Mouse (Mus musculus) kidney, adult 2 months (tissue): ENCODE measurements at regions not wholly inside any gene's neighbourhood (a gene's known extent, or its start where the extent isn't known, plus 50 kb on each side); places are given as distances from the start of the nearest gene placed in this dataset.

ENCODE experiments used
- DNase-seq: peaks from one replicate; pipeline ENCODE4 v3.0.0; 2021
- H3K27ac ChIP-seq: fragments of 200-500 bp; 2 replicates; pipeline ENCODE4 v1.5.1; 2012; ENCODE audit warnings: low read depth, low read length, control low read depth, inconsistent platforms; ENCODE audit not compliant: insufficient read depth
- H3K27me3 ChIP-seq: fragments of 200-500 bp; replicated peaks from 2 replicates; pipeline ENCODE4 v1.6.1; 2012; ENCODE audit warnings: mild to moderate bottlenecking, moderate library complexity, low read length, inconsistent platforms; ENCODE audit not compliant: control insufficient read depth, insufficient read depth
- H3K36me3 ChIP-seq: fragments of 200-500 bp; 2 replicates; pipeline ENCODE4 v1.6.1; 2012; ENCODE audit warnings: mild to moderate bottlenecking, moderate library complexity, low read length, inconsistent platforms; ENCODE audit not compliant: control insufficient read depth, insufficient read depth
- H3K4me1 ChIP-seq: fragments of 200-500 bp; 2 replicates; pipeline ENCODE4 v1.6.1; 2011; ENCODE audit warnings: low read length; ENCODE audit not compliant: control insufficient read depth, insufficient read depth
- H3K4me3 ChIP-seq: fragments of 200-500 bp; 2 replicates; pipeline ENCODE4 v1.5.1; 2011; ENCODE audit warnings: mild to moderate bottlenecking, low read depth, low read length, control low read depth; ENCODE audit not compliant: insufficient read depth
- CTCF ChIP-seq: fragments of 200-500 bp; conservative IDR thresholded peaks from 2 replicates; pipeline ENCODE4 v1.5.1; 2011; ENCODE audit warnings: low read depth, mild to moderate bottlenecking, control low read depth, low read length, moderate library complexity, mixed read lengths; ENCODE audit not compliant: insufficient read depth, insufficient read length
- POLR2A ChIP-seq: fragments of 200-500 bp; IDR thresholded peaks from one replicate; pipeline ENCODE4 v1.6.1; 2011; ENCODE audit warnings: low read depth, low read length, control low read depth
- WGBS: fragments of 180-500 bp; shearing (Covaris S2); methylation state at CpG from one replicate; pipeline ENCODE4 v1.1.7; 2018; 5-methylcytosine and 5-hydroxymethylcytosine counted together

DNA sequence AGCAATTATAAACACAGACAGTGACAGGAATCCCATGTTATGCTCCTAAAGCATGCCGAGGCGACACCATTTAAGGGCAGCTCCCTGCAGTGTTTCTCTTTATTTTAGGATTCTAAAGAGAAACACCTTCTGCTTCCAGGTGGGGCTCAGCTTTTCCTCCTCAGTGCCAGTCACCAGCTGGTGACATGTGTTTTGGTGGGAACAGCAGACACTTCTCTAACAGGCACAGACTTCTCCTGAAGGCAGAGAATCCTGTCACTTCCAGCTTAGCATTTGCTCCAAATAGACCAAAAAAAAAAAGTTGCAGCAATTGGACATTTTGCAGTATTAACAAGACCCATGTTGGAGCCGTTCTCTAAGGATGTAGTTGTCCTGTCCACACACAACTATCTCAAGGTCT lies 115.6 kb upstream of the Cdh6 start:
- Histone ChIP-seq H3K4me3 (no peak overlapping the region), H3K27ac (no peak overlapping the region), H3K27me3 (no peaks in the 10 kb centered on the region), H3K36me3 (no peaks in the 10 kb centered on the region), H3K4me1 (no peaks in the 10 kb centered on the region)
- DNase-seq = no peak
- 85% methylated on average over 3 of the region's 3 CpGs for WGBS
- no peak for TF ChIP-seq CTCF
- no peak for TF ChIP-seq POLR2A

DNA sequence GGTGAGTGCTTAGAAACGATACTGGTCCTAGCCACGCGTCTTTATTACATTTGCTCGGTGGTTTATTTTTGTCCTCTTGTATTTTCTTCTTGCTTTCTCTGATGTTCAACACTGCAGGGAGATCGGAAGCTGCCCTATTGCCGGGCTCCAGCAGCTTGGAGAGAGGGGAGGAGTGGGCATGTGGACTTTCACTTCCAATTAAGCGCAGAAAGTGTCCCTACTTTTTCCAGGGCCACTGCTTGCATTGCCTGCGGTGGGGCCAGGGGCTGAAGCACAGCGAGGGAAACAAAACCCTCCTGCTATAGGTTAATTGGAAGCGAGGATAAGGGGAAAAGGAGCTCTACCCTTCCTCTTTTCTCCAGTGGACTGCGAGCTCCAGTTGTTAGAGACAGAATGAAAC lies 114.4 kb upstream of the Cdh6 start:
- H3K4me3 ChIP-seq = no peak overlapping the region
- no peaks in the 10 kb centered on the region for H3K4me1 ChIP-seq
- TF ChIP-seq CTCF (no peak), POLR2A (no peak)
- no peaks in the 10 kb centered on the region for H3K36me3 ChIP-seq
- no peak for DNase-seq
- H3K27me3 ChIP-seq = no peaks in the 10 kb centered on the region
- no peak overlapping the region for H3K27ac ChIP-seq
- 64% methylated on average over 11 of the region's 11 CpGs for WGBS

DNA sequence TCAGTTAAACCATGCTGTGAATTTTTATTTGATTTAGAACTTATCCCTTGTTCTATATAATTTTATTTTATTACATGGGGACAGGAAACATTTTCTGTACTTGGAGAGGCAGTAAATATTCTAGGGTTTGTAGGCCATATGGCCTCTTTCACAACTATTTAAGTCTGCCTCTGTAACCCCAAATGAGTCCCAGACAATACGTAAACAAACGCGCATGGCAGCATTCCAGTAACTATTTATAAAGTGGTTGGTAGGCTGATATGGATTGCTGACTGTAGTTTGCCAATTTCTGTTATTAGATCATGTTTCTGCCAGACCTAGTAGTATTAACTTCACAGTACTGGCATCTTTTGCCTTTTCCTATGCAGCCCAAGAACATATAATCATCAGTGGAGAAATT lies 111.9 kb upstream of the Cdh6 start:
- H3K4me1 ChIP-seq = no peaks in the 10 kb centered on the region
- H3K4me3 ChIP-seq = no peak overlapping the region
- no peaks in the 10 kb centered on the region; the same call in 1 of the 2 replicates for H3K27me3 ChIP-seq
- H3K36me3 ChIP-seq = no peaks in the 10 kb centered on the region
- no peak for TF ChIP-seq POLR2A
- TF ChIP-seq CTCF = no peak
- 63% methylated on average over 3 of the region's 3 CpGs for WGBS
- DNase-seq = no peak
- no peak overlapping the region for H3K27ac ChIP-seq

DNA sequence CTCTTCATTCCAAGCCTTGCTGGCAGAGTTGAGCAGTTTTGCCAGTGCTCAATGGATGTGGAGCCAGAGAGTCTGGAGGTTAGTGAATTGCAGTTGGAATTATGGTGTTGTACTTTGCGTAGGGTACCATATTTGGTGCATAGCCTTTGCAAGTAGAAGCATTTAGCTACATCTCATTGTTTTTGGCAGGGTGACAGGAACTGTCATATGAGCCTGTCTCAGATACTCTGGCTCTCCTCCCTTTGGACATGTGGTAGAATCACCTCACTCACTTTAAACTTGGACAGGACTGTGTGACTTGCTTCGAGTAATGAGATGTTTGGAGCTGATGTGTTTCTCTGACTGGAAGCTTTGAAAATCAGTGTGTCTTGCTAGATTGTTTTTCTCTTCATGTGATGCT lies 110.7 kb upstream of the Cdh6 start:
- Histone ChIP-seq H3K36me3 (no peaks in the 10 kb centered on the region), H3K4me1 (no peaks in the 10 kb centered on the region), H3K4me3 (no peak overlapping the region), H3K27me3 (no peaks in the 10 kb centered on the region; the same call in 1 of the 2 replicates), H3K27ac (no peak overlapping the region)
- DNase-seq = no peak
- TF ChIP-seq POLR2A = no peak
- TF ChIP-seq CTCF = no peak
- WGBS = 77% methylated on average over 2 of the region's 2 CpGs

DNA sequence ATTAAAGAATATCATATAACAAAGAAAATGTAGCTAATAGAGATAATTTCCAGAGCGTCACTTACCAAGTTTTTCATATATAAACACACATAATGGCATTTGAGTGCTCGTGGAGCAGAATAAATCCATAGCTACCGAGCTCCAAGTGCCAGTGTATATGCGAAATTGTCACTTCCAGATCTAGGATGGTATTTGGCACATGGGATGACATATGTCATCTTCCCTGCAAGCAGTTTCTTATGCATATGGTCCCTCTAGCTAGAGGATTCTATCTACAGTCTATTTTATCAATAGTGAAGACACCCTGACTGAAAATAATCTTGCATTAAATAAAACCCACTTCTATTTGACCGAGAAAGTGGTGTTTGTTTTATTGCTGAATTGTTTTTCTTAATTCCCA lies 109.6 kb upstream of the Cdh6 start:
- WGBS = 92% methylated on average over 5 of the region's 5 CpGs
- Histone ChIP-seq H3K27ac (no peak overlapping the region), H3K4me1 (no peaks in the 10 kb centered on the region), H3K27me3 (no peaks in the 10 kb centered on the region; the same call in 1 of the 2 replicates), H3K4me3 (no peak overlapping the region), H3K36me3 (no peaks in the 10 kb centered on the region)
- DNase-seq = no peak
- TF ChIP-seq POLR2A = no peak
- TF ChIP-seq CTCF = no peak

DNA sequence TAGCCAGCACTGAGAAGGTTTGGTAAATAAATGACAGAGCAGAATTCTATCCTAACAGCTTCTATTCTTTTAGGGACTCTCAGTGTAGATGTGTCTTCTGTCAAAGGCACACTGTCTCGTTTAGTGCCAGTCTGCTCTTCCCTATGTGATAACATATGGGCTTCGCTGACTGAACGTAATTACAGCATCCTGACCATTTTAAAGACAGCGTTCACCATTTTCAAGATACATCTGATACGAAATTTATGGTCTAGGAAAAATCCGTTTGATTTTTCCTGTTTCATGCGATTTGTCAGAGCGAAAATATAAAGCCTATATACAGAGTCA lies 103.4 kb upstream of the Cdh6 start:
- H3K27ac ChIP-seq = no peak overlapping the region
- no peak overlapping the region for H3K4me3 ChIP-seq
- H3K36me3 ChIP-seq = no peaks in the 10 kb centered on the region
- H3K27me3 ChIP-seq = no peaks in the 10 kb centered on the region; the same call in 1 of the 2 replicates
- H3K4me1 ChIP-seq = no peaks in the 10 kb centered on the region
- 87% methylated on average over 8 of the region's 8 CpGs for WGBS
- TF ChIP-seq CTCF (no peak), POLR2A (no peak)
- no peak for DNase-seq

DNA sequence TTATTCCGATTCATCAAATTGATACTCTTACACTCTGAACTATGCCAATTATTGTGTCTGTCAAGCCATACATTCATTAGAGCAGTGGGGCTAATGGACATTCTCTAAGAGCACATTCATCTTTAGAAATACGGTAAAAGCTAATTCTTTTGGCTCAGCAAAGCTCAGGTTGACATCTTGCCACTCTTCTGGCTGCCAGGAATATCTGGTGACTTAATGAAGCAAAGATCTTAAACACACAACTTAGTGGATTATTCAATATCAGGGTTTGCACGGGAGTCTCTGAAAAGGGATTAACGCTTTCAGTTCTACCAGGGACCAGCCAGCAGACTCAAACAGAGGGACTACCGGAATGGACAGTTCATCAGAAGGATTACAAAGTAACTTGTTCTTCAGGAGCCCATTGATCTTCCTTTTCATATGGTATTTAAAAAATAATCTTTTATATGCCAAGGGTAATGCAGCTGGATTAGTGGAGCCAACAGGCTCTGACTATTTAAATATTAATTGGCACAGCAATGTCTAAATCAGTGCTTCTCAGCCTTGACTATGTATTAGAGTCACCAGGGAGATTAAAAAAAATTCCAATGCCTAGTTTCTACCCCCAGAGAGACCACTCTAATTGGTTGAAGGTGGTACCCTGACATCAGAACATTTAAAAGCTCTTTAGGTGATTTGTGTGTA lies 102.9 kb upstream of the Cdh6 start:
- Histone ChIP-seq H3K36me3 (no peaks in the 10 kb centered on the region), H3K4me3 (no peak overlapping the region), H3K27me3 (no peaks in the 10 kb centered on the region; the same call in 1 of the 2 replicates), H3K4me1 (no peaks in the 10 kb centered on the region), H3K27ac (no peak overlapping the region)
- 73% methylated on average over 5 of the region's 5 CpGs for WGBS
- TF ChIP-seq POLR2A (no peak), CTCF (no peak)
- no peak for DNase-seq
